Mouse (Mus musculus) kidney, embryonic 15.5 days (tissue): ENCODE results near the gene S1pr2. TPM values are rescaled to one million over a fixed set of nuclear protein-coding genes. Genes with fewer than 3 reads are reported as not detected.

ENCODE experiments used
- ATAC-seq: fragments of 200-750 bp; cut with Nextera tagmentation; replicated peaks from 2 replicates; pipeline ENCODE4 v1.8.0; 2017; ENCODE audit warnings: moderate TSS enrichment; ENCODE audit not compliant: low FRiP score
- H3K27ac ChIP-seq: fragments of 300-500 bp; sonication (generic); 2 replicates; pipeline ENCODE4 v1.5.1; 2015; ENCODE audit warnings: mild to moderate bottlenecking, inconsistent platforms
- H3K27me3 ChIP-seq: fragments of 300-500 bp; sonication (generic); 2 replicates; pipeline ENCODE4 v1.6.1; 2015; ENCODE audit warnings: inconsistent platforms
- H3K36me3 ChIP-seq: fragments of 300-500 bp; sonication (generic); 2 replicates; pipeline ENCODE4 v1.6.1; 2015; ENCODE audit warnings: inconsistent platforms
- H3K4me1 ChIP-seq: fragments of 300-500 bp; sonication (generic); 2 replicates; pipeline ENCODE4 v1.6.1; 2015; ENCODE audit warnings: inconsistent platforms
- H3K4me2 ChIP-seq: fragments of 300-500 bp; sonication (generic); 2 replicates; pipeline ENCODE4 v1.6.1; 2015; ENCODE audit warnings: moderate library complexity, mild to moderate bottlenecking, inconsistent platforms
- H3K4me3 ChIP-seq: fragments of 300-500 bp; sonication (generic); replicated peaks from 2 replicates; pipeline ENCODE4 v1.5.1; 2015; ENCODE audit warnings: mild to moderate bottlenecking, inconsistent platforms
- H3K9ac ChIP-seq: fragments of 300-500 bp; sonication (generic); 2 replicates; pipeline ENCODE4 v1.6.1; 2015; ENCODE audit warnings: mild to moderate bottlenecking, inconsistent platforms
- H3K9me3 ChIP-seq: fragments of 300-500 bp; sonication (generic); replicated peaks from 2 replicates; pipeline ENCODE4 v1.6.1; 2016; ENCODE audit warnings: inconsistent platforms
- WGBS: fragments of 180-500 bp; shearing (Covaris S2); methylation state at CpG from one replicate; pipeline ENCODE4 v1.1.7; 2015; ENCODE audit warnings: mixed read lengths; 5-methylcytosine and 5-hydroxymethylcytosine counted together
- polyA plus RNA-seq: library from polyadenylated mRNA; unstranded; fragments of >200 nt; fragmentation: Nextera tagmentation; extraction: Ambion mirVana; gene quantifications from 2 replicates; pipeline ENCODE4 v1.2.1, GENCODE M21; 2015

S1pr2 gene
- polyA plus RNA-seq, 1 experiment from 2014 or later, result 32.7 TPM

DNA sequence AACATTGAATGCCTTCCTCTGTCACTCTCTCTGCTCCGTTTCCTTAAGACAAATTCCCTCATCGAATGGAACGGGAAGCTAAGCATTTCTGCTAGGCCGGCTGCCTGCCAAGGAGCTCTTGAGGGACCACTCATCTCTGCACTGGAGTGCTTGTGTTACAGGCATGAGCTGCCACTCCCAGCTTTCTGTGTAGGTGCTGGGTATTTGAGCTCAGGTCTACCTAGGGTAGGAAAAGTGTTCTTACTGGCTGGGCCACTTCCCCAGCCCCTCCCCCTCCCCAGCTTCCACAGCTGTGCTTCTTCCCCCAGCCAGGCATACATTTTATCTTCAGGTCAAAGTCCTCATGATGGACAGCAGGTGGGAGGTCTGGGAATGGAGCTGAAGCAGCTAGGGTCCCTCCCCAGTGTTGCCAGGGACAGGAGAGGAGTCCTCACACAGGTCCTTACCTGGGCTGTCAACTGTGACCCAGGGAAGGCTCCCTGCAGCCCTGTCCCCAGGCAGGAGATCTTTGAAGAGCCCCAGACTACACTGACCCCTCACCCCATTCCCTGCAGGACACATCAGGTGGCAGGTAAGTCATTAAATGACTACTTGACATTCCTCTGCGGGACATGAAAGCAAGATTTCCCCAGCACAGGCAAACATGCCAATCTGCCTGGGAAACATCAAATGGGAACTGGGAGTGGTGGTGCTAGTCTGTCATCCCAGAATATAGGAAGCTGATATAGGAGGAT lies 16.8 kb upstream of the S1pr2 start:
- Histone ChIP-seq H3K36me3 (no peaks in the 10 kb centered on the region), H3K27ac (no peak overlapping the region; the same call in 1 of the 2 replicates), H3K27me3 (no peaks in the 10 kb centered on the region), H3K9me3 (no peaks in the 10 kb centered on the region), H3K9ac (no peak overlapping the region), H3K4me2 (no peak overlapping the region), H3K4me3 (no peak overlapping the region), H3K4me1 (peaks cover 15% of the 10 kb centered on the region)
- 46% methylated on average over 5 of the region's 5 CpGs for WGBS
- peak; percentile 58 for ATAC-seq

DNA sequence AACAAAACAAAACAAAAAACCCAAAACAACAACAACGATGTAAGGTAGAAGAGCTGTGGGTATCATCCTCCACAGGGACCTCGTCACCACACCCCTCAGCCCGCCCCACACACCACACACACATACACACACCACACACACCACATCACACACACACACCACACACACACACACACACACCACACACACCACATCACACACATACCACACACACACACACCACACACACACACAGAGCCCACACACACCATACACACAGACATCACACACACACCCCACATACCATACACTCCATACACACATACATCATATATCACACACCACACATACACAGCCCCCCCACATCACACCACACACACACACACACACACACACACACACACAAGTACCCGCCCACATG lies 15.0 kb upstream of the S1pr2 start:
- H3K9me3 ChIP-seq, result no peaks in the 10 kb centered on the region
- no peak overlapping the region for H3K9ac ChIP-seq
- H3K4me1 ChIP-seq, result peaks cover 21% of the 10 kb centered on the region
- no peak overlapping the region for H3K27ac ChIP-seq
- ATAC-seq, result no peak
- H3K27me3 ChIP-seq, result no peaks in the 10 kb centered on the region
- no peak overlapping the region for H3K4me3 ChIP-seq
- H3K36me3 ChIP-seq, result no peaks in the 10 kb centered on the region
- no peak overlapping the region for H3K4me2 ChIP-seq
- WGBS, result 100% methylated on average over 4 of the region's 4 CpGs

DNA sequence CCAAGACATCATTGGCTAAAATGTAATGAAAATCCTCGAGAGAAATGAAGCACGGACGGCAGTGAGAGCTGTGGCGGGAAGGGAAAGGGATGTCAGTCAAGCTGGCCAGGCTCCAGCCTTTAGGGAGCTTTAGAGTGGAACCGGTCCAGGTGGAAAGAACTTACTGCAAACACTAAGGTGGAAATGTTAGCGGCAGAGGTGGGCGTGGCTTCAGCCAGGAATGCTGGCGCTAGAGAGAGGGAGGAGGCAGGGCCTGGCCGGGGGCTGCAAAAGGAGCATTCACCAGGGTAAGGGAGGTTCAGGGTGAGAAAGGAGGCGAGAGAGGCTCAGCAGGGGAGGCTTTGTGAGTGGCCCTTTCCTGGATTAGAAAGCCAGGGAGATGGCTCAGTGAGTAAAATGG lies 14.3 kb upstream of the S1pr2 start:
- peak overlapping the region; percentile 41 for H3K4me2 ChIP-seq
- peak overlapping the region; percentile 18; the same call in 1 of the 2 replicates for H3K9ac ChIP-seq

DNA sequence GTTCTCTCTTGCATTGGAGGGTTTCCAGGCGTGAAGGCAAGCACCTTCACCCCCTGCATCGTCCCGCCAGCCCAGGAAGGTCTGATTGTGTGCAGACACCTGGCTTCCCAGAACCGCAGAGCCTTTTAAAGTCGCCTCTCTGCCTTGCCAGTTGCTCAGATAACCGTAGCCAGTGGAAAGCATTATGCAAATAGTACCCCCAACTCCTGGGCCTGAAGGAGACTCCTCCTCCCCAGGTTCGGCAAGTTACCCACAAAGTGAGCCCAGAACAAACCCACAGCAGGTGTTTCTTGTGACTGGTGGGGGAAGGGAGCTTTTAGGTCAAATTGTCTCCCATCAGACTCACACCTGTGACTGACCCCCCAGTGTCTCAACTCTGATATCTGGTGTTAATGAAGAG lies 11.4 kb upstream of the S1pr2 start:
- 24% methylated on average over 7 of the region's 7 CpGs for WGBS
- no peaks in the 10 kb centered on the region for H3K36me3 ChIP-seq
- no peaks in the 10 kb centered on the region for H3K9me3 ChIP-seq
- ATAC-seq, result no peak
- H3K4me2 ChIP-seq, result no peak overlapping the region
- peak overlapping the region; percentile 33; the same call in 1 of the 2 replicates for H3K27ac ChIP-seq
- H3K9ac ChIP-seq, result no peak overlapping the region
- H3K4me3 ChIP-seq, result no peak overlapping the region
- H3K4me1 ChIP-seq, result peaks cover 23% of the 10 kb centered on the region
- no peaks in the 10 kb centered on the region for H3K27me3 ChIP-seq

More for the DNA sequence above, 14.3 kb upstream of the S1pr2 start:
- Histone ChIP-seq H3K27me3 (no peaks in the 10 kb centered on the region), H3K9me3 (no peaks in the 10 kb centered on the region), H3K27ac (peak overlapping the region; percentile 61; the same call in 1 of the 2 replicates), H3K36me3 (no peaks in the 10 kb centered on the region), H3K4me3 (peak overlapping the region; percentile 6; the same call in 1 of the 2 replicates), H3K4me1 (peaks cover 21% of the 10 kb centered on the region)
- ATAC-seq, result 0 out of 2 replicates have a peak, but pooled peaks have one; percentile 38
- 5% methylated on average over 10 of the region's 10 CpGs for WGBS

DNA sequence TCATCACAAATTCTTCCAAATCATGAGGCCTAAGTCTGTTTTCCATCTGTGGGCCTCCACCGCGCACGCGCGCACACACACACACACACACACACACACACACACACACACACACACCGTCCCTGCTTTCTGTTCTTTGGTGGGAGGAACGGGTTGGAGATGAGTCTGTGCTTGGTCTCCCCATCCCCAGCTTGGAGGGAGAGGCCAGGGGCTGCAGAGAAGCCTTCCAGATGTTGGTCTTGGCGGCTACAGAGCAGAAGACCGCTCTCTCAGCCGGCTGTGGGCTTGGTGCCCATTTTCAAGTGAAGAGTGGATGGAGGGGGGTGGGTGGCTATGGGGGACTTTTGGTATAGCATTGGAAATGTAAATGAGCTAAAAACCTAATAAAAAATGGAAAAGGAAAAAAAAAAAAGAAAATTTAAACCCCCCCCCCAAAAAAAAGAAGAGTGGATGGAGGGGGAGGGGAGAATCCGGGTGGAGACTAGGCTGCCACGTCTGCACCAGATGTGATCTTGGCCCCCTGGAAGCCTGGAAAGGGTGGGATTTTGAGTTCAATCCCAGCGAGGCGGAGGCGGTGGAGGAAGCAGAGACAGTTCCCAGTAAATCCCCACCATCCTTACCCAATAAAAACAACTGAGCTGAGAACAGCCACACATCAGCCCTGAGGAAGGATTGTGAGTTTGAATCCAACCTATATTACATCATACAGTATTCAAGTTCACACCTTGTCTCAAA lies 10.5 kb upstream of the S1pr2 start:
- no peak overlapping the region for H3K4me3 ChIP-seq
- peak; percentile 48; the same call in 1 of the 2 replicates for ATAC-seq

DNA sequence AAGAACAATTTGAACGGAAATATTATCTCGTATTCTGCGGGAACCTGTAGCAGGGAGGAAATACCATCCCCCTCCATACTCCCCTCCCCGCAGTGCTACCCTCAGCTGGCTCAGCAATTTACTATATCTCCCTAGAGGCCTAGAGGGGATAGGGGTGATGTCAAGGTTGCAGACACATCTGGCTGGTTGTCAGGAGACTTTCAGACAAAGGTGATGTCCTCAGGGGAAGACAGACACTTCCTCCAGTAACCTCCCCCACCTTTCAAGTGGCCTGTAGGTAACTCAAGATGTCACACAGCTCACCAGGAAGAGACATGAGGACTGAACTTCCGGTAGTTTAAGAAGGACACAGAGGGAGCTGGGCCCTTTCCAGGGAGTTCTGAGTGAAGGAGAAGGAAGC lies 6.6 kb upstream of the S1pr2 start:
- no peaks in the 10 kb centered on the region for H3K9me3 ChIP-seq
- 26% methylated on average over 5 of the region's 5 CpGs for WGBS
- H3K4me3 ChIP-seq, result no peak overlapping the region
- peaks cover 24% of the 10 kb centered on the region for H3K4me1 ChIP-seq
- no peak overlapping the region for H3K9ac ChIP-seq
- no peaks in the 10 kb centered on the region for H3K27me3 ChIP-seq
- 0 out of 2 replicates have a peak overlapping the region, but pooled peaks have one; percentile 34 for H3K27ac ChIP-seq
- no peaks in the 10 kb centered on the region for H3K36me3 ChIP-seq
- no peak for ATAC-seq
- no peak overlapping the region for H3K4me2 ChIP-seq

More for the DNA sequence above, 10.5 kb upstream of the S1pr2 start:
- Histone ChIP-seq H3K4me1 (peaks cover 28% of the 10 kb centered on the region), H3K27ac (peak overlapping the region; percentile 33), H3K9ac (no peak overlapping the region), H3K4me2 (no peak overlapping the region), H3K9me3 (no peaks in the 10 kb centered on the region), H3K27me3 (no peaks in the 10 kb centered on the region), H3K36me3 (no peaks in the 10 kb centered on the region)
- WGBS, result 56% methylated on average over 15 of the region's 15 CpGs

DNA sequence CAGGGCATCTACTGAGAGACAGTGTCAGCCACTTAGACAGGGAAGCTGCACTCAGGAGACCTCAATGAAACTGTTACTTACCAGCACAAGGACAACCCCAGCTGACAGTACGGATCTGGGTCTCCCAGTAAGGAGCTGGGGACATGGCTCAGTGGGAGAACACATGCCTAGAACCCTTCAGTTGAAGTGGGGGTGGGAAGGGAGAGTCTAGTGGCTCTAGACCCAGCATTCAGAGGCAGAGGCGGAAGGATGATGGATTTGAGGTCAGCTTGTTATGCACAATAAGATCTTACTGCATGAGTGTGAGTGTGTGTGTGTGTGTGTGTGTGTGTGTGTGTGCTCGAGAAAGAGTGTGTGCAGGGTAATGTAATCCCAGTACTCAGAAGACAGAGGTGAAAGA lies 5.6 kb upstream of the S1pr2 start:
- no peak overlapping the region for H3K4me2 ChIP-seq
- H3K36me3 ChIP-seq, result no peaks in the 10 kb centered on the region
- 70% methylated on average over 3 of the region's 3 CpGs for WGBS
- H3K9me3 ChIP-seq, result no peaks in the 10 kb centered on the region
- no peaks in the 10 kb centered on the region for H3K27me3 ChIP-seq
- no peak overlapping the region for H3K4me3 ChIP-seq
- no peak for ATAC-seq
- H3K4me1 ChIP-seq, result peaks cover 18% of the 10 kb centered on the region
- no peak overlapping the region for H3K9ac ChIP-seq
- H3K27ac ChIP-seq, result no peak overlapping the region

DNA sequence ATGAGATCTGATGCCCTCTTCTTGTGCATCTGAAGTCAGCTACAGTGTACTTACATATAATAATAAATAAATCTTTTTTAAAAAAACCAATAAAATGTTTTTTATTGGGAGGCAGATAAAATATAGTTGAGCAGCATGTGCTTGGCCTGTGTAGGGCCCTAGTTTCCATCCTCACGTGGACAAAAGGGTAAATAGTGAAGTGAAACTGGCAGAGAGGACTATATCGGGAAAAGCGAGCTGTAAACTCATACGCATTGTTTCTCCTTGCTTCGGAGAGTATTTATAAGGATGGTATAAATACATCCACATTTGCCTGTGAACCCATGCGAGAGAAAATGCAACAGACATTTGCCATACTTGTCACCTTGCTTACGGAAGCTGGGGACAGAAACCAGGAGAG lies 3.2 kb upstream of the S1pr2 start:
- Histone ChIP-seq H3K4me1 (peaks cover 36% of the 10 kb centered on the region), H3K36me3 (no peaks in the 10 kb centered on the region), H3K27ac (no peak overlapping the region), H3K4me3 (no peak overlapping the region), H3K27me3 (no peaks in the 10 kb centered on the region), H3K9me3 (no peaks in the 10 kb centered on the region), H3K4me2 (no peak overlapping the region), H3K9ac (no peak overlapping the region)
- 82% methylated on average over 7 of the region's 7 CpGs for WGBS
- ATAC-seq, result no peak

DNA sequence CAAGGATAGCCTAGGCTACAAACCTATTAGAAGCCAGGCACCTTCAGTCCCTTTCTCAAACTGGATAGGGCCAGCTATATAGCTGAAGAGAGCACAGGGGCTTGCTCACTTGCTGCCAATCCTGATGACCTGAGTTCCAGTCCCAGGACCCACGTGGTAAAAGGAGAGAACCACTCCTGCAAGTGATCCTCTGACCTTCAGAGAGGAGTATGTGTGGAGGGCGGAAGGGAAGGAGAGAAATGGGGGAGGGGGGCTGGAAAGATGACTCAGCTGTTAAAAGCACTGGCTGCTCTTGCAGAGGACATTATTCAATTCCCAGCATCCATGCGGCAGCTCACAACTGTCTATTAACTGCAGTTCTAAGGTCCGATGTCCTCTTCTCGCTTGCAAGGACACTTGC lies 2.6 kb upstream of the S1pr2 start:
- Histone ChIP-seq H3K9me3 (no peaks in the 10 kb centered on the region), H3K4me2 (no peak overlapping the region), H3K36me3 (no peaks in the 10 kb centered on the region), H3K27ac (peak overlapping the region; percentile 65; the same call in 1 of the 2 replicates), H3K9ac (no peak overlapping the region), H3K4me1 (peaks cover 41% of the 10 kb centered on the region), H3K4me3 (no peak overlapping the region), H3K27me3 (no peaks in the 10 kb centered on the region)
- 49% methylated on average over 5 of the region's 5 CpGs for WGBS
- no peak for ATAC-seq

DNA sequence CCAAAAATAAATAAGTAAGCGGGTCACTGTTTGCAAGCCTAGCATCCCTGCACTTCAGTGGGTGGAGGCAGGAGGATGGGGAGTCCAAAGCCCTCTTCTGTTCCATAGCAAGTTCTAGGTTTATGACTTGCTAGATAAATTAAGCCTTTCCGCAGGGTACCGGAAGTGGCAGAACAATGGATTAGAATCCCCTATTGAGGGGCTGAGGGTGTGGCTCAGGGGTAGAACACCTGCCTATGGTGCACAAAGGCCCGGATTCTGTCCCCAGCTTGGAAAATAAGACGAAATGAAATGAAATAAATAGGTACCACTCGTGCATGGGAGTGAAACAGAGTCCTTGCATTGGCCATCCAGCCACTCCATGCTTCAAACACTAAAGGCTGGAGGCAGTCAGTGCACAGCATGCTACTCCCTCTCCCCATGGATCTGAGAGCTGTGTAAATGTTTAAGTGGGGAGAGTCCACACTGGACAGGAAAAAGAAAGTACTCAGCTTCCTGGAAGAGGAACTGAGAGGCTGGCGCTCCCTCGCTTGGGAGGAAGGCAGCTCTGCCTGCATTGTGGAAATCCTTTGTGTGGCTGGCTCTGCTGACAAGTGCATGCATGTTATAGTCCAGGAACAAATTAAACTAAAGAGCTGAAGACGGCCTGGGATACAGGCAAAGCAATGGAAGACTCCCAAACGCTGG lies 2.0 kb upstream of the S1pr2 start:
- Histone ChIP-seq H3K27me3 (no peaks in the 10 kb centered on the region), H3K4me2 (no peak overlapping the region), H3K36me3 (no peaks in the 10 kb centered on the region), H3K4me3 (no peak overlapping the region), H3K27ac (peak overlapping the region; percentile 65), H3K4me1 (peaks cover 45% of the 10 kb centered on the region), H3K9me3 (no peaks in the 10 kb centered on the region), H3K9ac (no peak overlapping the region)
- 64% methylated on average over 10 of the region's 10 CpGs for WGBS
- ATAC-seq, result no peak

DNA sequence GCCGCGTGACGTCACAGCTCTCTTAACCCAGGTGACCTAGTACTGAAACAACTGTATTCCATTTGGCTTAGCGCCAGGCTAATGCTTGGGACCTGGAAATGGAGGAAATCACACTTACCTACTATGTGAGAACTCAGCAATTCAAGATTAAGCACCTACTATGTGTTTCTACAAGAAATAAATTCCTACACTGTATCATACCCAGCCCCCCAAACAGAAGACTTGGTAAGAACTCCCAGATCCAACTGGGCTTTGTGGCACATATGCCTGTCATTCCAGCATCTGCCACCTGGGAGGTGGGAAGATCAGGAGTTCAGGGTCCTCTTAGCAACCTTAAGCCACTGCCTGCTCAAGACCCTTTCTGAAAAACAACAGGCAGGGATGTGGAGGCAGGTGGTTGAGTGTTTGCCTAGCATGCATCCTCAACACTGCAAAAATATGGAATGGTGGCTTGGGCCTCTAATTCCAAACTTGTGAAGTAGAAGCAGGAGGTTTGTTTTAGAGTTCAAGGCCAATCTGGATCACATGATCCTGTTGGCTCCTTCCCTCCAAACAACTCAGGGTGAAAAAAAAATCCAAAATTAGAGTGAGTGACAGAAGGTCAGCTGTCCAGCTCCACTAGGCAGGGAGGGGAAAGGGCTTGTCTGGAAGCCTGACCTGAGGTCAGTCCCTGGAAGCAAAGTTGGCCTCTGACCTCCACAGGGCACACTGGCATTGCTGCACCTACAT lies 544 bp upstream of the S1pr2 start:
- WGBS, result 1% methylated on average over 4 of the region's 4 CpGs
- Histone ChIP-seq H3K4me3 (peak overlapping the region; percentile 88), H3K36me3 (no peaks in the 10 kb centered on the region), H3K4me2 (peak overlapping the region; percentile 91), H3K27me3 (no peaks in the 10 kb centered on the region), H3K27ac (peak overlapping the region; percentile 96), H3K4me1 (peaks cover 48% of the 10 kb centered on the region), H3K9ac (0 out of 2 replicates have a peak overlapping the region, but pooled peaks have one; percentile 90), H3K9me3 (no peaks in the 10 kb centered on the region)
- no peak for ATAC-seq
